Mouse (Mus musculus) gastrocnemius, postnatal 4 days (tissue): ENCODE results near the gene Kxd1. TPM values are rescaled to one million over a fixed set of nuclear protein-coding genes. Genes with fewer than 3 reads are reported as not detected.
A peak's percentile ranks its signal among the peaks of the same experiment; 100 is the strongest.

Experiments
- DNase-seq, 2 experiments: peaks; one replicate each; pipeline ENCODE4 v3.0.0; 2021 to 2022; ENCODE audit warnings: low spot score in 2 of 2, mixed read lengths in 2 of 2
- total RNA-seq, 2 experiments: library from RNA; stranded (reverse); gene quantifications; 2 replicates each; pipeline ENCODE4 v1.2.3; 2021

Kxd1 gene
- total RNA-seq, 2 experiments from 2014 or later, result 57.6 to 60.7 TPM

GRCm38 (mm10) chr8:70469938-70470337 is 57.8 kb downstream of the Kxd1 start:
- DNase-seq, result no peak

GRCm38 (mm10) chr8:70469295-70469916 is 58.4 kb downstream of the Kxd1 start:
- no peak for DNase-seq

GRCm38 (mm10) chr8:70468733-70469132 is 59.0 kb downstream of the Kxd1 start:
- no peak for DNase-seq

DNA sequence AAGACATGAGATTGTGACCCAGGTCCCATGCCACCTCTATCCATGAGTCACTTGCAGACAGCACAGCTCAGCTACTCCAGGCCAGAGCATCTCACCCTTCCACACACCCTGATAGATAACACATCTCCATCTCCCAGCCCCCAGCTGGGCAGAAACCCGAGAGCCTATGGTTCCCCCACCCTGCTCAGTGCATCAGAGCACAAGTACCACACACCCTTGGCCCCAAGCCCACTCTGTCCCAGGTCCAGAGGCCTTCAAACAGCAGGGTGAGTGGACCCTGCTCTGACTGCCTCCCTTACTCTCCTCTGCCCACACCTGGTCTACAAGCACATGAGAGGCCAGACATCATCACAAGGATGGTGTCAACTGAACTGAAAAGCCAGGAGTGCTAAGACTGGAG is 59.8 kb downstream of the Kxd1 start:
- DNase-seq, result no peak

DNA sequence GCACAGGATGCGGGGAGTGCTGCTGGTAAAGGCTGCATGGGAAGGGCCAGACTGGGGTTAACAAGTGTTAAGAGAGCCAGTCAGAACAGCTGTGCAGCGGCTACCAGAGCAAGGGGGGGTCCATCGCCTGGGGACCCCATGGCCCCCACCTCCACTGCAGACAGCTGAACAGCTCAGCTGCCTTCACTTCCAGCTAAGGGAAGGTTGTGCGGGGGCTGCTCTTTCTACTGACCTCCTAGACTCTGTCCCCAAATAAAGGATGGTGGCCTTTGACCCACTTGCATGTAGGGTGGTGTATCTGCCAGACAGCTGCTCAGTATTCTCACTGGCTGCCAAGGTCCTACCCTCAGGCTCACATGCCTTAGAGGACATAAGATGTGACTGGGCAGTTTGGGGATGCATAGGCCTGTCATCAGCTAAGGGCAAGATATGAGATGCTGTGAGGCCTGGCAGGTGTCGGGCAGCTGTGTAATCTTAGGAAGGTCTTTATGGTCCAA is 60.5 kb downstream of the Kxd1 start:
- DNase-seq, result peak in 1 of 2 experiments; percentile 59

GRCm38 (mm10) chr8:70466771-70467170 is 61.0 kb downstream of the Kxd1 start:
- DNase-seq, result peak; percentile 58 to 74

GRCm38 (mm10) chr8:70466305-70466704 is 61.5 kb downstream of the Kxd1 start:
- no peak for DNase-seq

- no peak for DNase-seq
Observed at GRCm38 (mm10) chr8:70465701-70466100, 62.1 kb downstream of the Kxd1 start.

GRCm38 (mm10) chr8:70464162-70464561 is 63.6 kb downstream of the Kxd1 start:
- no peak for DNase-seq

- no peak for DNase-seq
Observed at GRCm38 (mm10) chr8:70463306-70463705, 64.5 kb downstream of the Kxd1 start.

- no peak for DNase-seq
Observed at GRCm38 (mm10) chr8:70462516-70462813, 65.3 kb downstream of the Kxd1 start.

DNA sequence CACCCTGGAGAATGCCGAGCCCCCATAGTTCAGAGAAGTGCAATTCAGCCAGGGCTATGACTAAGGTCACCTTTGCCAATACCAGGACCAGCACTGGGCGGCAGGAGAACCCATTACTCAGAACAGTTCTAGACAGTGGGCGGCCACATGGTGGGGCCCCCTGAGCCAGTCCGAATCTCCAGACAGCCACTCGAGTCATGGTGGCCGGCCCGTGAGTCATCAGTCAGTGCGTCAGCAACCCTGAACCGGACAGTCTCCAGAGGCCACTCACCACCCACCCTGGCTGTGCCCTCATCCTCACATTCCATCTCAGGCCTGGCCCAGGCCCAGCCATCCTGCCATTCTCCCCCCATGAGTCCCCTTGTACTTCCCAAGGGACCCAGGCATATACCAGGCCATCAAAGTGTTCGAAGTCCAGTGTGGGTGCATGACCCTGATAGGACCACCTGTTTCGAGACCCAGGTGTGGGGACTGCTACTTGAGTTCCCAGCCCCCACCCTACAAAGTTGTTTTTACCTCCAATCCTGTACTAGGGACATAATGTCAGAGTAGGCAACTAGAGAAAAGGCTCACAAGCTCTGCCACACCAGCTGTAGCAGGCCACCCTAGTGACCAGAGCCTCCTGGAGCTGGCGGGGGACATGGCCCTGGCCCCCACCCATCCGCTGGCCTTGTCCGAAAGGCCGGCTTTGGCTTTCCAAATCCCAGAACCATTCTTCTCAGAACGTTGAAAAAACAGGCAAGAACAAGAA is 65.8 kb downstream of the Kxd1 start:
- DNase-seq, result no peak

DNA sequence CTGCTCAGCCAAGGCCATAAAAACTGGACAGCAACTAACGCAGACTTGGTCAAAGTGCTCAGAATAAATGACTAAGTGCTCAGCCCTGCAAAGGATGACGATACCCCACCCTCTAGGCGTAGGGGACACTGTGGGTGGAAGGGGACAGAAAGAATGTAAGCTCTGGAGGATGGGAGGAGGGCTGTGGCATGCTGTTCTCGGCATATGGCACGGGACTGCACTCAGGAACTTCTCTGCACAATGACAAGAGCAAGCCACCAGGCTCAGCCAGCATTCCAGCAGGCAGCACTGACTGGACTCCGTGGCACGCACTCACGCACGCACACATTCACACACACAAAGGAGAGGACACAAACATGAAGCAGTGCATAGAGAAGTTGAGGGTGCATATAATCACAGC is 67.2 kb downstream of the Kxd1 start:
- DNase-seq, result no peak

DNA sequence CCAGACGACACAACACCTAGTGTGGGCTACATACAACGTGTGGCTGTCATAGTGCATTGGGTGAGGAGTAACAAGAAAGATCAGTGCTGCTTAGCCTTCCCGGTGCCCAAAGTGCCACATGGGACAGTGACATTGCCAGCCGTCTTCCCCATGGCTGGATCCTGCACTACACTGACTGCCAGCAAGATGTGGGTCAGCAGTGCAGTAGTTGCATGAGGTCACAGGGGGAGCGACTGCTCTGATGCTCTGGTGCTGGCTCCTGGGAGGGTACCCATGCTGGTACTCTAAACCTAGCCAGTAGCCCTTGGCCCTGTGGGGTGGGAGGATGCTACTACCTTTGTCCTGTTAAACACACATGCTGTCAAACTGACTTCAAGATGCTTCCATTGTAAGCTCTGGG is 67.6 kb downstream of the Kxd1 start:
- DNase-seq, result no peak

DNA sequence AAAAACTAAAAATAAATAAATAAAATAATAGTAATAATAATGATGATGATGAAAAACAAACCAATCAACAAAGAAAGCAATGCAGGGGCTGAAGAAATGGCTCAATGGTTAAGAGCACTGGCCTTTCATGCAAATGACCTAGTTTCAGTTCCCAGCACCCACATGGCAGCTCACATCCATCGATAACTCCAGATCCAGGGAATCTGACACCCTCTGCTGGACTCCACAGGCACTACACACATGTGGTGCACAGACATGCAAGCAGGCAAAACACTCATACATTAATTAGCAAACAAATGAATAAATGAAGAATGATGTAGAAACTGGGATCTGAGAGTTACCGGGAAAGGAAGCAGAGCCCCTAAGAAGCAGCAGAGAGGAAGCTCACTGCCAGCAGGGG is 68.1 kb downstream of the Kxd1 start:
- no peak for DNase-seq

- no peak for DNase-seq
Observed at GRCm38 (mm10) chr8:70458462-70458861, 69.3 kb downstream of the Kxd1 start.

Other genes starting within 250 kb of the Kxd1 start
- 10 to 100 TPM; 23.2 to 24.3 TPM for gene Homer3, start 245.1 kb downstream of the Kxd1 start, total RNA-seq
- 10 to 100 TPM; 42.8 to 42.9 TPM for gene Ddx49, start 225.5 kb downstream of the Kxd1 start, total RNA-seq
- 100 to 1,000 TPM; 168 to 177 TPM for gene Cope, start 225.4 kb downstream of the Kxd1 start, total RNA-seq
- gene Cers1, start 212.2 kb downstream of the Kxd1 start, total RNA-seq, result 10 to 100 TPM; 23.1 to 24.4 TPM
- 1 to 10 TPM; 3.5 to 4.0 TPM for gene Gdf1, start 198.1 kb downstream of the Kxd1 start, total RNA-seq
- 10 to 100 TPM; 45.0 to 47.9 TPM for gene Upf1, start 174.7 kb downstream of the Kxd1 start, total RNA-seq
- gene Comp, start 154.4 kb downstream of the Kxd1 start, total RNA-seq, result 1 to 10 TPM; 4.6 to 9.3 TPM
- 10 to 100 TPM; 16.4 to 20.8 TPM for gene Crtc1, start 88.4 kb downstream of the Kxd1 start, total RNA-seq
- gene Klhl26, start 51.0 kb downstream of the Kxd1 start, total RNA-seq, result 1 to 10 TPM; 8.1 to 10.0 TPM
- gene Tmem59l, start 40.6 kb downstream of the Kxd1 start, total RNA-seq, result not detected
- gene Crlf1, start 34.8 kb downstream of the Kxd1 start, total RNA-seq, result 1 to 10 TPM; 3.7 to 4.7 TPM
- 100 to 1,000 TPM; 118 to 119 TPM for gene Rex1bd, start 21.2 kb downstream of the Kxd1 start, total RNA-seq
- gene Uba52, start 17.2 kb downstream of the Kxd1 start, total RNA-seq, result 1,000 to 10,000 TPM; 1,604 to 1,674 TPM
- gene Fkbp8, start 232 bp downstream of the Kxd1 start, total RNA-seq, result 100 to 1,000 TPM; 162 to 184 TPM
- gene Ell, start 11.5 kb upstream of the Kxd1 start, total RNA-seq, result 10 to 100 TPM; 16.1 to 18.2 TPM
- 10 to 100 TPM; 22.8 to 31.3 TPM for gene Isyna1, start 66.4 kb upstream of the Kxd1 start, total RNA-seq
- gene Ssbp4, start 80.9 kb upstream of the Kxd1 start, total RNA-seq, result 10 to 100 TPM; 49.6 to 60.7 TPM
- gene Lrrc25, start 88.2 kb upstream of the Kxd1 start, total RNA-seq, result 1 to 10 TPM; 2.5 to 3.2 TPM
- gene Gdf15, start 104.5 kb upstream of the Kxd1 start, total RNA-seq, result under 1 TPM; 0.32 to 0.39 TPM
- 10 to 100 TPM; 41.4 to 47.0 TPM for gene Pgpep1, start 132.4 kb upstream of the Kxd1 start, total RNA-seq
- gene Lsm4, start 145.3 kb upstream of the Kxd1 start, total RNA-seq, result 10 to 100 TPM; 70.1 to 84.7 TPM
- 100 to 1,000 TPM; 201 to 228 TPM for gene Jund, start 171.0 kb upstream of the Kxd1 start, total RNA-seq
- not detected for gene Iqcn, start 175.5 kb upstream of the Kxd1 start, total RNA-seq
- gene Gm3336, start 190.6 kb upstream of the Kxd1 start, total RNA-seq, result not detected
- 1 to 10 TPM; 1.4 to 1.5 TPM for gene Pde4c, start 195.8 kb upstream of the Kxd1 start, total RNA-seq
- 10 to 100 TPM; 41.0 to 44.4 TPM for gene Rab3a, start 226.7 kb upstream of the Kxd1 start, total RNA-seq
- 10 to 100 TPM; 27.0 to 27.4 TPM for gene Mpv17l2, start 233.0 kb upstream of the Kxd1 start, total RNA-seq
- gene Pik3r2, start 248.8 kb upstream of the Kxd1 start, total RNA-seq, result 10 to 100 TPM; 65.2 to 73.0 TPM